9 mouse cellular contexts compared by ENCODE assay signal in genomic region chr9:114921352-114922081, GRCm38 (mm10). TPM values are rescaled to one million over a fixed set of nuclear protein-coding genes. Genes with fewer than 3 reads are reported as not detected.
DNase-seq lines count a peak whose midpoint lies in the region; ATAC-seq and TF ChIP-seq lines count a peak whose summit lies in the region.
"Had no signal": no experiment of that assay in that cellular context is flagged by ENCODE, and none has a peak within 500 bp of the region (broad histone marks: within the 10 kb centered on the region; RNA-seq: fewer than 3 reads in every experiment).

No protein-coding gene starts in this region.

- no peak overlapping the region for H3K4me3 ChIP-seq in heart, embryonic 11.5 days (ENCODE audit: low read depth, low read length)
- H3K4me3 ChIP-seq in midbrain, postnatal 0 days (ENCODE audit: low read depth, low read length), result no peak overlapping the region
- no peak overlapping the region for H3K4me3 ChIP-seq in midbrain, embryonic 13.5 days (replicated peaks)

- peaks cover 26% of the 10 kb centered on the region for H3K4me1 ChIP-seq in heart, embryonic 11.5 days (ENCODE audit: control insufficient read depth, insufficient read depth, low read length)
- H3K4me1 ChIP-seq in midbrain, postnatal 0 days (ENCODE audit: insufficient read depth, low read length), result no peaks in the 10 kb centered on the region
- H3K4me1 ChIP-seq in midbrain, embryonic 13.5 days (replicated peaks), result peaks cover 11% of the 10 kb centered on the region

- H3K9ac ChIP-seq in heart, embryonic 11.5 days (ENCODE audit: low read depth, low read length), result no peak overlapping the region
- H3K9ac ChIP-seq in midbrain, postnatal 0 days (replicated peaks; ENCODE audit: low read length, poor library complexity, severe bottlenecking), result no peak overlapping the region
- no peak overlapping the region for H3K9ac ChIP-seq in midbrain, embryonic 13.5 days (replicated peaks)

- H3K4me2 ChIP-seq in heart, embryonic 11.5 days, result no peak overlapping the region
- no peak overlapping the region for H3K4me2 ChIP-seq in midbrain, postnatal 0 days (ENCODE audit: low read depth, low read length, poor library complexity, severe bottlenecking)
- H3K4me2 ChIP-seq in midbrain, embryonic 13.5 days (replicated peaks), result no peak overlapping the region

- peak; percentile 38 for TF ChIP-seq CTCF in midbrain, postnatal 0 days (IDR thresholded peaks at IDR 0.05)

- no peaks in the 10 kb centered on the region for H3K27me3 ChIP-seq in heart, embryonic 11.5 days (ENCODE audit: control insufficient read depth, insufficient read depth, low read length)
- no peaks in the 10 kb centered on the region for H3K27me3 ChIP-seq in midbrain, postnatal 0 days (ENCODE audit: insufficient read depth, low read length)
- no peaks in the 10 kb centered on the region for H3K27me3 ChIP-seq in midbrain, embryonic 13.5 days

- H3K9me3 ChIP-seq in heart, embryonic 11.5 days (replicated peaks; ENCODE audit: control insufficient read depth, low read length), result no peaks in the 10 kb centered on the region
- H3K9me3 ChIP-seq in midbrain, postnatal 0 days (ENCODE audit: low read length), result no peaks in the 10 kb centered on the region
- no peaks in the 10 kb centered on the region for H3K9me3 ChIP-seq in midbrain, embryonic 13.5 days

- no peak overlapping the region for H3K27ac ChIP-seq in heart, embryonic 11.5 days (ENCODE audit: low read depth, low read length)
- H3K27ac ChIP-seq in midbrain, postnatal 0 days (ENCODE audit: low read depth, low read length), result no peak overlapping the region
- no peak overlapping the region for H3K27ac ChIP-seq in midbrain, embryonic 13.5 days

- peak; percentile 34 to 41 for DNase-seq in heart, adult 18-20 months
- DNase-seq in midbrain, postnatal 0 days (ENCODE audit: low spot score), result no peak
- peak; percentile 53 for DNase-seq in gastrocnemius, postnatal 25 days
- no peak for DNase-seq in layer of hippocampus, adult 18-20 months (ENCODE audit: low spot score in 2 of 2)
- DNase-seq in spleen, postnatal 36 days (ENCODE audit: low spot score in 2 of 2), result no peak

- ATAC-seq in heart, embryonic 11.5 days (replicated peaks; ENCODE audit: insufficient number of reproducible peaks, low FRiP score, low TSS enrichment), result no peak
- ATAC-seq in midbrain, postnatal 0 days (ENCODE audit: low FRiP score), result no peak
- no peak for ATAC-seq in midbrain, embryonic 13.5 days
- no peak for ATAC-seq in erythroblast, adult 5-6 weeks (replicated peaks; ENCODE audit: low FRiP score, poor library complexity, severe bottlenecking)

- WGBS in heart, embryonic 11.5 days (ENCODE audit: insufficient replicate concordance), result 95% methylated on average over 2 of the region's 2 CpGs
- WGBS in midbrain, postnatal 0 days, result 84% methylated on average over 2 of the region's 2 CpGs
- 77% methylated on average over 2 of the region's 2 CpGs for WGBS in midbrain, embryonic 13.5 days

- H3K36me3 ChIP-seq in heart, embryonic 11.5 days (ENCODE audit: control insufficient read depth, insufficient read depth, low read length), result 0 out of 2 replicates have a peak, but pooled peaks cover under 1% of the 10 kb centered on the region
- H3K36me3 ChIP-seq in midbrain, postnatal 0 days (ENCODE audit: insufficient read depth, low read length), result peaks cover 22% of the 10 kb centered on the region
- peaks cover 15% of the 10 kb centered on the region for H3K36me3 ChIP-seq in midbrain, embryonic 13.5 days

RNA-seq across cellular contexts. Expression of gene Gpd1l, which starts 12.3 kb away (rescaled TPM):
- 10 to 100 TPM; 38.0 to 40.4 TPM for total RNA-seq in heart, adult 18-20 months (2021)
- polyA plus RNA-seq in heart, embryonic 11.5 days (2014; fragmentation: Nextera tagmentation; extraction: Ambion mirVana), result 13.3 and 15.4 TPM in 2 replicates
- total RNA-seq in midbrain, postnatal 0 days (2014; rRNA removed), result 72.1 and 77.7 TPM in 2 replicates
- 39.2 and 39.3 TPM in 2 replicates for polyA plus RNA-seq in midbrain, postnatal 0 days (2015; fragmentation: Nextera tagmentation; extraction: Ambion mirVana)
- 17.1 and 18.2 TPM in 2 replicates for polyA plus RNA-seq in midbrain, embryonic 13.5 days (2015; fragmentation: Nextera tagmentation; extraction: Ambion mirVana)
- 10 to 100 TPM; 17.6 to 18.4 TPM for total RNA-seq in gastrocnemius, postnatal 25 days (2021)
- 10 to 100 TPM; 82.4 to 82.5 TPM for total RNA-seq in layer of hippocampus, adult 18-20 months (2021)
- 8.5 and 10.4 TPM in 2 replicates for total RNA-seq in erythroblast, adult 5-6 weeks (2015; ENCODE audit: low replicate concordance)
- total RNA-seq in erythroblast, adult 5-6 weeks (2017; ENCODE audit: low replicate concordance), result 7.5 and 7.7 TPM in 2 replicates

RNA-seq across cellular contexts. Expression of gene Osbpl10, which starts 56.9 kb away (rescaled TPM):
- total RNA-seq in heart, adult 18-20 months (2021), result 1 to 10 TPM; 2.7 to 3.4 TPM
- 1.2 and 1.6 TPM in 2 replicates for polyA plus RNA-seq in heart, embryonic 11.5 days (2014; fragmentation: Nextera tagmentation; extraction: Ambion mirVana)
- 22.5 and 23.5 TPM in 2 replicates for total RNA-seq in midbrain, postnatal 0 days (2014; rRNA removed)
- 3.0 and 3.2 TPM in 2 replicates for polyA plus RNA-seq in midbrain, postnatal 0 days (2015; fragmentation: Nextera tagmentation; extraction: Ambion mirVana)
- 1.6 and 1.9 TPM in 2 replicates for polyA plus RNA-seq in midbrain, embryonic 13.5 days (2015; fragmentation: Nextera tagmentation; extraction: Ambion mirVana)
- total RNA-seq in gastrocnemius, postnatal 25 days (2021), result 1 to 10 TPM; 3.2 to 3.6 TPM
- total RNA-seq in layer of hippocampus, adult 18-20 months (2021), result 10 to 100 TPM; 20.9 to 22.5 TPM
- total RNA-seq in erythroblast, adult 5-6 weeks (2015; ENCODE audit: low replicate concordance), result not detected in 2 replicates
- not detected in 2 replicates for total RNA-seq in erythroblast, adult 5-6 weeks (2017; ENCODE audit: low replicate concordance)
- total RNA-seq: neutrophil, adult 5-6 weeks had no signal

Comparison
In these comparisons a context has a peak if more than half of its experiments do, and no peak if none do; other contexts are left out.
1. DNase-seq: peak in heart, adult 18-20 months (2 of 2) and gastrocnemius, postnatal 25 days (single experiment); none in midbrain, postnatal 0 days (single experiment), layer of hippocampus, adult 18-20 months (0 of 2) and spleen, postnatal 36 days (0 of 2).